Mouse (Mus musculus) bone marrow macrophage, adult 2 months (primary cell): ENCODE measurements around the gene Umad1. TPM values are rescaled to one million over a fixed set of nuclear protein-coding genes. Genes with fewer than 3 reads are reported as not detected.

Experiments
- H3K27ac ChIP-seq: 2 replicates; pipeline ENCODE4 v1.5.1; 2012; ENCODE audit warnings: low read depth, low read length; ENCODE audit not compliant: insufficient read depth
- H3K4me1 ChIP-seq: 2 replicates; pipeline ENCODE4 v1.6.1; 2012; ENCODE audit warnings: low read length; ENCODE audit not compliant: control insufficient read depth, insufficient read depth
- H3K4me3 ChIP-seq: 2 replicates; pipeline ENCODE4 v1.5.1; 2012; ENCODE audit warnings: mild to moderate bottlenecking, low read length, moderate library complexity; ENCODE audit not compliant: insufficient read depth
- CTCF ChIP-seq: IDR thresholded peaks from 2 replicates; pipeline ENCODE4 v1.5.1; 2012; ENCODE audit warnings: low read depth, mild to moderate bottlenecking, low read length, moderate library complexity
- POLR2A ChIP-seq: IDR thresholded peaks from 2 replicates; pipeline ENCODE4 v1.6.1; 2012; ENCODE audit warnings: mild to moderate bottlenecking, low read depth, low read length, borderline replicate concordance
- polyA plus RNA-seq: library from polyadenylated mRNA; stranded (reverse); fragments of >200 nt; gene quantifications from 2 replicates; pipeline ENCODE4 v1.2.4, GENCODE M21; 2012; ENCODE audit not compliant: missing spikeins, insufficient read depth, insufficient read length

Gene Umad1
- polyA plus RNA-seq, 1 experiment = 16.0 TPM

DNA sequence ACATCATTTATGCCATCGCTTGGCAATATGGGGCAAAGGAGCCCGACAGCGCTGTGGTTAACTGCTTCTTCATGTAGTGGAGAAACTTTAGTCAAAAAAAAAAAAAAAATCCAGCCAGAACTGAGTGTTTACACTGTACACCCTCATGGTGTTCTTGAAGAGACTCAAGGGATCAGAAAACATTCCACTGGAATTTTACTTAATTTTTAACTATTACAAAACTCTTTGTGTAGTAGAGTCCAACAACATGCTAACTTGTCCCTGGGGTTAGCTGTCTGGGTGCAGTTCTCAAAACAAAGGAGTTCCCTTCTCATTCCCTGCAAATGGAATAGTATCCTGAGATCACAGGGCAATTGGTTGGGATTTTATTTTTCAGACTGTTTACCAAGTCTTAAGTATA is 210.8 kb downstream of the Umad1 start:
- H3K4me1 ChIP-seq = no peaks in the 10 kb centered on the region
- no peak for TF ChIP-seq POLR2A
- no peak for TF ChIP-seq CTCF
- H3K4me3 ChIP-seq = no peak overlapping the region
- no peak overlapping the region for H3K27ac ChIP-seq

DNA sequence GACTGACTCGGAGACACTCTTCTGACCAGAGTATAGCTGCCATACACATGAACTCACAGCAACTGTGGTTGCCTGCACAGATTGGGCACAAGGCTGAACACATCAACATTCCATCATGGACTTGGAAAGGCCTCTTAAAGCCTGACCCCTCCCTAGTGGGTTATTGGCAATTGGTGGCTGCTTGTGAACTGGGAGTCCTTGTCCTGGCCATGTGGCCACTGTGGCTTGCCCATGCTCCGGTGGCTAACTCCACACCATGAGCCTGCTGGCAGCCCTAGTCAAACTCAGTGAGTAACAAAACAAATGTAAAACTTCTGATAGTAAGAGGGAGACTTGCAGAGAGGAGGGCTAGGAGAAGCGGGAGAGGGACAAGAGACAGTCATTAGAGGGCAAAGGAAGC is 213.0 kb downstream of the Umad1 start:
- Histone ChIP-seq H3K4me1 (no peaks in the 10 kb centered on the region), H3K27ac (no peak overlapping the region), H3K4me3 (no peak overlapping the region)
- TF ChIP-seq POLR2A (no peak), CTCF (no peak)

DNA sequence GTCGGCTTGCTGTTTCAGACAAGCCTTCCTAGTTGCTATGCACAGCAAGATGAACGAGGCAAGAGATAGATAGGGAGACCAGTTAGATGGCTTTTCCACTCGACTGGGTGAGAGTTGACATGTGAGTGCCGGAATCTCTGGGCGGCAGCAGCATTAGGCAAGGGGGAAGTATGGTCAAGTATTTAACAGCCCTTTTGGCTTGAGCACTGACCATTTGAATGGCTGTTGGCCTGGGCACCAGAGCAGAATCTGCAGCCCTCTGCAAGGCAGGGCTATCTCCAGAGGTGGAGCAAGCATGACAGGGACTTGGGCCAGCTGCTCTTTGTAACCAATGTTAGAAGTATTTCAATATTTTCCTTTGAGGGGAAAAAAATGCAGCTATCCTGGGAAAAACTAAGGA is 213.8 kb downstream of the Umad1 start:
- Histone ChIP-seq H3K27ac (no peak overlapping the region), H3K4me1 (no peaks in the 10 kb centered on the region), H3K4me3 (no peak overlapping the region)
- TF ChIP-seq POLR2A = no peak
- TF ChIP-seq CTCF = no peak

DNA sequence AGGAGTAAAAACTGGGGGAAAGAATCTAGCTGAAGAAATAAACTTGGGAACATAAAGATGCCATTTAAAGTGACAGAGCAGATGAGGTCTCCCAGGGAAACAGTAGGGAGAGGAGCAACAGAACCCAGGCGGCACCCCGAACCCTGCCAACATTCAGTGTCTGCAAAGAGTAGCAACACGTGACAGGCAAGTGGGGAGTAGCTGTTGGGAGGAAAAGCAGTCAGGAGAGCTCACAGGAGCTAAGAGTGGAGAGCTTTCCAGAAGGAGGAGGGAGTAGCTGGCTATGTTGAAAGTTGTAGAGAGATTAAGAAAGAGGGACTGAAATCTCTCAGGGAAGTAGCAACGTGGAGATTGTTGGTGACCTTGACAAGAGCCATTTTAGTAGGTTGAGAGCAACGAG is 214.4 kb downstream of the Umad1 start:
- H3K27ac ChIP-seq = no peak overlapping the region

DNA sequence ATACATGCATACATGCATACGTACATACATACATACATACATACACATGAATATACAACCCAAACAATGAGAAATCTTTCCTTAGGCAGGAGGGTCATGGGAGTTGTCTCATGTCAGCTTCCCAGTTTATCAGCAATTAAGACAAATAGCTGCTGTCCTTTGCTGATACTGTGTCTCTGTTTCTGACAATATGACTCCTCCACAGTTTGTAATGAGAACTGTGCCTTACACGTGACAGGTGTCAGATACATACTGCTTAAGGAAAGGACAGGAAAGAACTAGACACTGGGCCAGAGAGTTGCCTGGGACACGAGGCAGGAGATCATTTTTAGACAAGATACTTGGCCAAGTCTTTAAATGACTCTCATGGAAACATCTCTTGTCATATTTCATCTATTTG is 215.2 kb downstream of the Umad1 start:
- no peak for TF ChIP-seq CTCF
- TF ChIP-seq POLR2A = no peak
- H3K4me3 ChIP-seq = no peak overlapping the region
- H3K4me1 ChIP-seq = no peaks in the 10 kb centered on the region
- H3K27ac ChIP-seq = no peak overlapping the region

More for the DNA sequence above, 214.4 kb downstream of the Umad1 start:
- TF ChIP-seq CTCF (no peak), POLR2A (no peak)
- Histone ChIP-seq H3K4me1 (no peaks in the 10 kb centered on the region), H3K4me3 (no peak overlapping the region)

DNA sequence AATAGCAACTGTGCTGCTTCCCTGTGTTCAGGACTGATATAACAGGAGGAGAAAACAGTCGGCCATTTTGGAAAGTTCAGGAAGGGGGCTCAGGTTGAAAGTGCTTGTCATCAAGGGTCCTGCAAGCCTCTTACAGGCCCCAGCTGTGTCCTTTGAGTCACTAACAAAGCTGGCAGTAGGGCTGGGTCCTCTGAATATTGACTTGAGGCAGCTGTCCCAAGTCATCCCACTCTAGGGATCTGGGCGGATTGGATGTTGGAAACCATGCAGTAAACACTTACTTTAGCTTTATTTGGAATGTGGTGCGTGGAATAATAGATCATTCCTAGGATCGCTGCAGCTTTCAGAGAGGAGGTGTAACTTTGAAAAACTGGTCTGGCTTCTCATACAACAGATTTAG is 215.7 kb downstream of the Umad1 start:
- no peaks in the 10 kb centered on the region for H3K4me1 ChIP-seq
- TF ChIP-seq CTCF (no peak), POLR2A (no peak)
- H3K27ac ChIP-seq = no peak overlapping the region
- no peak overlapping the region for H3K4me3 ChIP-seq

DNA sequence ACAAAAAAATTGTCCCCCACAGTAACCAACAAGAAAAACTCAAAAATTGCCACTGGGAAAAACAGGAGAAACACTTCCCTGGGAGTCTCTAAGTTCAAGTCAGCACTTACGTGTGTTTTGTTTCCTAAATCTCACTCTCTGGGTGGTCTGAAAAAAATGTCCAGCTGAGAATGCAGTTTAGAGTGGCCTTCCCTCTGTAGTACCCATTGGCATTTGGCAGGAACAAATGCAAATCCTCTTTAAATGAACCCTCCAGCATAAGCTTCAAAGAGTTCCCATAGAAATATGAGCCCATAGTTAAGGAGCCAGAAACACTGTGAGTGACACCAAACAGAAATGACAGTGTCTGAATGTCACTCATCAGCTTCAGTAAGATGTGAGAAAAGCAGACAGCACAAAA is 220.1 kb downstream of the Umad1 start:
- no peak overlapping the region for H3K4me3 ChIP-seq
- H3K27ac ChIP-seq = no peak overlapping the region
- TF ChIP-seq CTCF = no peak
- TF ChIP-seq POLR2A = no peak
- no peaks in the 10 kb centered on the region for H3K4me1 ChIP-seq

DNA sequence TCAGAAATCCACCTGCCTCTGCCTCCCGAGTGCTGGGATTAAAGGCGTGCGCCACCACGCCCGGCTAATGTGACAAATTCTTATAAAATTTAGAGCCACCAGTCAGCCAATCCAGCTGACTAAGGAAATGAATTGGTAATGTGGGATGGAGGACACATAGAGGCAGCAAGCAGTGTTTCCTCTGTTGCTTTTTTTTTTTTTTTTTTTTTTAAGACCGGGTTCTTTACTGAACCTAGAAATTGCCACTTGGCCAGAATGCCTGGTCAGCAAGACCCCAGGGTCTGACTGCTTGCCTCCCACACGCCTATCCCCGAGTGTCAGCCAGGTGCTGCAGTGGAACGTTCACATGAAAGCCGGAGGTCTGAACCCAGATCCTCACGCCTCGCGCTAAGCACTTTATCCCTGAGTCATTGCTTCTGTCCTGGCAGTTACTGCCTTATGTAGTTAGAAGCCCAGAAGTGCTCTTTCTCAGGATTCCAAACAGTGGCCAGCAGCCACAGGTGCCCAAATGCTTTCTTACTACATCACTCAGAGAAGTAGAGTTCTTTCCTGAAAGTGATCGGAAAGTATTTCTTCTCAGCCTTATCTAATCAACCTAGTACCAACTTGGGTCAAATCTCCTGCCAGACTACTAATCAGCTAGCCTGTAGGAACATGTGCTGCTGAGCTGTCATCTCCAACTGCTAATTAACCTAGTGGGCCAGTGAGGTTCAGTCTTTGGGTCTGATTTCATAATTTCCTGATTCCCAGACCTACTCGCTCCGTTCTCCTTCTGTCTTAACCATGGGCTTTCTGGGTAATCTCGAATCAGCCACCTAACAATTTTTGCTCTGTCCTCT is 225.6 kb downstream of the Umad1 start:
- TF ChIP-seq POLR2A (no peak), CTCF (no peak)
- no peaks in the 10 kb centered on the region for H3K4me1 ChIP-seq
- no peak overlapping the region for H3K27ac ChIP-seq
- H3K4me3 ChIP-seq = no peak overlapping the region

DNA sequence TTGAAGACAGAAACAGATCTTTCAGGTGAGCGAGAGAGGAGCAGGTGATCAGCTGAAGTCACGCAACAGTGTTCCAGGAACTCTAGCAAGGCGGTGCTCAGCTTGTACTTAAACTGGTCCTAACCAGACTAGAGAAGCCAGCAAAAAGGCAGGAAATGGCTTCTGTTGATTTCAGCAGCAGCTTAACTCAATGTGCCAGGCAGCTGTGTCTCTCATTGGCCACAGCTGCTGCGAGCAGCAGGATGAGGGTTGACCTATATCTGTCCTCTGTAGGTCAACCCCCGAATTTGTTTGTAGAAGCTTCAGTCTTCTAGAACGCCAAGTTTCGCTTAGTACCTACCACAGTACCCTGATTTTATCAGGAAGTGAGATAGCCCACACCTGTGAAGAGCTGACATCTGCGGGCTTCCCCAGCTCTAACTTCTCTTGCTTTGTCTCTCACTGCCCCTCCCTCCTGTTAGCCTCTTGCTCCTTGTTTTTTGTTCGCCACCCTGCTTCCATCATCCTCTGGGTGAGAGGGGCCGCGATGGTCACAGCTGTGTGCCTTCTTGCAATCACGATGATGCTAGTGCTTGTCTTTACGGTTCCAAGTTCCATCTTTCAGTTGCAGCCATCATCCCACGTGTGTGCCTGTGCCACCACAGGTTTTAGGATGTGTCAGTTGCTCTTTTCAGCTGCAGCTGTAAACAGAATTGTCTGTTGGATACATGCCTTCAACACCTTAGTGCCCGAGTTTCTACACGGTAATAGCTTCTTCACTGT is 226.5 kb downstream of the Umad1 start:
- no peak overlapping the region for H3K27ac ChIP-seq
- TF ChIP-seq CTCF (no peak), POLR2A (no peak)
- H3K4me1 ChIP-seq = no peaks in the 10 kb centered on the region
- no peak overlapping the region for H3K4me3 ChIP-seq
